Mouse (Mus musculus) embryonic fibroblast, embryonic 13.5 days (primary cell): Measurements from ENCODE around the gene Dhrs7.

Experiments used
- CTCF ChIP-seq: IDR thresholded peaks from 2 replicates; pipeline ENCODE4 v1.5.1; 2011; ENCODE audit warnings: mild to moderate bottlenecking, control low read depth, low read length, moderate library complexity, borderline replicate concordance; ENCODE audit not compliant: insufficient read depth
- POLR2A ChIP-seq: IDR thresholded peaks from 2 replicates; pipeline ENCODE4 v1.6.1; 2011; ENCODE audit warnings: low read depth, mild to moderate bottlenecking, control low read depth, low read length, moderate library complexity

- TF ChIP-seq POLR2A (no peak), CTCF (no peak)
Measured at GRCm38 (mm10) chr12:72674820-72675219, 10.1 kb upstream of the Dhrs7 start.
